Mouse (Mus musculus) thymus, adult 2 months (tissue): Measurements from ENCODE around the gene Dld.

ENCODE experiments used
- CTCF ChIP-seq: fragments of 200-500 bp; IDR thresholded peaks from 2 replicates; pipeline ENCODE4 v1.5.1; 2012; ENCODE audit warnings: mild to moderate bottlenecking, control low read depth, low read length, moderate library complexity, borderline replicate concordance; ENCODE audit not compliant: control insufficient read depth, poor library complexity, insufficient read depth; ENCODE audit errors: extremely low read depth
- POLR2A ChIP-seq: fragments of 200-500 bp; IDR thresholded peaks from 2 replicates; pipeline ENCODE4 v1.6.1; 2012; ENCODE audit warnings: mild to moderate bottlenecking, low read length, control low read depth, moderate library complexity; ENCODE audit not compliant: control insufficient read depth, poor library complexity, insufficient read depth; ENCODE audit errors: extremely low read depth

DNA sequence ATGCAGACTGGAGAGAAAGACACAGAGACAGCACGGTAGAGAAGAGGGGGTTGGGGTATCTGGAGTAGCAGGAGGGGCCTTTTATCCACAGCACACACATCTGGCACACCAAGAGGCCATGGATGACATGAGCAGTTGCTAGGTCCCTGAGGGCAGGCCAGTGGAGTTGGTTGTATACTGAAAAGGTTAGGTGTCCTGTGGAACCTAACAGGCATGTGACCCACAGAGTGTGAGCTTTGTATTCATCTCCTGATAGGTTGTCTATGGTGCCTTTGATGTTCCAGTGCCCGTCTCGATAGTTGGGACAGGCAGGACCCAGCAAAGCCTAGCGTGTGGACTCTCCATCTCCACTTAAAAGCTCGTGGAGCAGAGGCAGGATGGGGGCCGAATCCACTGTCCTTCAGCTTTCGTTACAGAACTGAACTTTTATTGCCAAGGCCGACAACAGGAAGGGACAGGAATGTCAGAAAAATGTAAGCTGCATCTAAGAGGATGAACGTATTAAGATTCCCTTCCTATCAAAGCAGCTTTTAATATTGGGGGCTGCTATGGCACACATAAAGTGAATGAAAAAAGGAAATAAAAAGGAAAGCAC is 39.5 kb downstream of the Dld start:
- TF ChIP-seq CTCF (no peak), POLR2A (no peak)
